Mouse (Mus musculus): Measurements from ENCODE around the gene Gm9745.
"Not testable (repeated sequence)": the region's sequence is repeated elsewhere in the genome, so short reads cannot be mapped to it uniquely, and the experiment has no call there.

Gm9745 gene

GRCm38 (mm10) chr13:8913890-8914289 is 34.1 kb downstream of the Gm9745 start:
- DNase-seq (ENCODE audit: low spot score in 2 of 2), result not testable (repeated sequence)

- DNase-seq (ENCODE audit: low spot score in 2 of 2), result not testable (repeated sequence)
Measured at GRCm38 (mm10) chr13:8905986-8906385, 42.0 kb downstream of the Gm9745 start.

Data from spleen, postnatal 4 days (tissue).